Mouse (Mus musculus): Measurements from ENCODE around the gene Zcchc17.

Zcchc17 gene

DNA sequence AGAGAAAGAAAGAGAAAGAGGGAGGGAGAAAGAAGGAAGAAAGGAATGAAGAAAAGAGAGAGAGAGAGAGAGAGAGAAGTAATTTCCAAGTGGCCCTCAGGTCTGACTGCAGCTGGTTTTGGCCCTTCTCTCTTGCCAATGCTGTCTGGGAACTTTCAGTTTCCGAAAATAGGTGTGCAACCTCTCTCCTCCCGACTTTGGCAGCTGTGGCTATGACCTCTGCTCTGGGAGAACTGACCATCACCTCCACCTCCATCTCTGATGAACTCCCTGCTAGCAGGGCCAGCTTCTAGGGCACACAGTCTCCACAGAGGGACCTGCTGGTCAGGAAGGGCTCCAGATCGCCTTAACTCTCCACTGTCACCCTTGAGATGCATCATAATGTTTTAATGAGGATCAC, 73.2 kb downstream of the Zcchc17 start:
- DNase-seq (ENCODE audit: low read depth, low spot score): peak; percentile 58

- no peak for DNase-seq (ENCODE audit: low read depth, low spot score)
Measured at GRCm38 (mm10) chr4:130283826-130284225, 75.9 kb downstream of the Zcchc17 start.

DNA sequence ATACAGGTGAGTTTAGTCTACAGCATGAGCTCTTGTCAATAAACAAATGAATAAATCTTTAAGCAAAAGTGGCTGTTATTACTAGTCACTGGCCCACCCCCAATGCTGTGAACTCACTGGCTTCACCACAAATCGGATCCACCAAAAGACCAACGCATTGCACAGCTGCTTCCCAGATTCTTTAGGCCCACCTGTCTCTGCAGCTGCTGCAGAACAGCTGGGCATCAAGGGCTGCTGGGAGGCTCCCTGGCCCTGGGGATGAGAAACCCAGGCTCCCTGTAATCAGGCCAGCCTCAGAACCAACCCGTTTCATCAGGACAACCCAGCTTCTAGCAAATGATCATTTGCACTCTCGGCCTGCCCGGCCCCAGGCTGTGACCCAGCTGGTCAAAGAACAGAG, 76.9 kb downstream of the Zcchc17 start:
- DNase-seq (ENCODE audit: low read depth, low spot score): no peak

DNA sequence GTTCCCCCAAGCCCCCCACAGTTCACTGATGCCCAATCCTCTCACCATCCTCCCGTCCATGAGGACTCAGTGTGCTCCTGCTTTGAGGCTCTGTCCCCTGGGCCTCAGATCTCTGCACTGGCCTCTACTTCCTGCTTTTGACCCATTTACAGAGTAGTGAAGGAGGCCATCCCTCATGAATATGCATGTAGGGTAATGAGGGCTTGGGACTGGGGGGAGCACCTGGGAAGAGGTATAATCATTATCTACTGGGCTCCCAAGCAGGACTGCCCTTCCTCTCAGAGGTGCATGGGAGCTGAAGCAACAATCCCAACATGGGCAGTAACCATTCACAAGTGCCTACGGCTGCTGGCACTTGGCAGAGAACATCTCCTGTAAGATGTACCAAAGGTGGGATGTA, 80.6 kb downstream of the Zcchc17 start, which contains the start of gene Serinc2:
TSS of gene Serinc2 (minus strand) at position 101 of the 400 bp plus-strand sequence.
- DNase-seq (ENCODE audit: low read depth, low spot score): no peak

DNA sequence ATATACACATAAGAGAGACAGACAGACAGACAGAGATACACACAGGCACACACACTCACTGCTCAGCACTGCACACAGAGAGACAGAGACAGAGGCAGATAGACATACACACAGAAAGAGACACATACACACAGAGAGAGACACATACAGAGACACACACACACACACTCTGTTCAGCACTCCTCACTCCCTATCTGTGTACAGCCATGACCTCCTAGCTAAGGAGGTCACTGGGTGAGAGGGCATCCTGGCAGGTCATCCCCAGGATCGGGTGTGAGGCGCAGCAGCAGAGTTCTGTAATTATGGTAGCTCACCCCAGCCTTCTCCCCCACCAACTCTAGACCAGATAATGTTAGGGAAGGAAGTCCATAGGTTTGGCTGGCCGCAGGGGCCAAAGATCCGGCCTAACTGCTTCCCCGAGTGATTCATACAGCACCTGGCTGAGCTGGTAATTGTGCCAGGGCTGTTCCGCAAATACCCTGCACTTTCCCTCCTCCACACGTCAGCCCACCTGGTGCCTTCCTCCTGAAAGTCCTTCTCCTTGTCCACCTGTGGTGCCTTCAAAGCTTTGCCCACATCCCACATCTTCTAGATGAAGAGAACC, 83.1 kb downstream of the Zcchc17 start:
- no peak for DNase-seq (ENCODE audit: low read depth, low spot score)

DNA sequence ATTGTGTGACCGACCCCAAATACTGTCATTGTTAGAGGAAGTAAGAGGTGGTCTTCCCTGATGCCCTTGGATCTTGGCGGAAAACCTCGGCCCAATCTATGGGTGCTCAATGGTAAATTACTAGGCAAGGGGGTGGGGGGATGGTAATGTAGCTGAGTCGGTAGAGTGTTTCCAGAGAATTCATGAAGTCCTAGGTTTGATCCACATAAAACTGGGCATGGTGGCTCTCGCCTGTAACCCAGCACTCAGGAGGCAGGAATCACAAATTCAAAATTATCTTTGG, 84.0 kb downstream of the Zcchc17 start:
- no peak for DNase-seq (ENCODE audit: low read depth, low spot score)

DNA sequence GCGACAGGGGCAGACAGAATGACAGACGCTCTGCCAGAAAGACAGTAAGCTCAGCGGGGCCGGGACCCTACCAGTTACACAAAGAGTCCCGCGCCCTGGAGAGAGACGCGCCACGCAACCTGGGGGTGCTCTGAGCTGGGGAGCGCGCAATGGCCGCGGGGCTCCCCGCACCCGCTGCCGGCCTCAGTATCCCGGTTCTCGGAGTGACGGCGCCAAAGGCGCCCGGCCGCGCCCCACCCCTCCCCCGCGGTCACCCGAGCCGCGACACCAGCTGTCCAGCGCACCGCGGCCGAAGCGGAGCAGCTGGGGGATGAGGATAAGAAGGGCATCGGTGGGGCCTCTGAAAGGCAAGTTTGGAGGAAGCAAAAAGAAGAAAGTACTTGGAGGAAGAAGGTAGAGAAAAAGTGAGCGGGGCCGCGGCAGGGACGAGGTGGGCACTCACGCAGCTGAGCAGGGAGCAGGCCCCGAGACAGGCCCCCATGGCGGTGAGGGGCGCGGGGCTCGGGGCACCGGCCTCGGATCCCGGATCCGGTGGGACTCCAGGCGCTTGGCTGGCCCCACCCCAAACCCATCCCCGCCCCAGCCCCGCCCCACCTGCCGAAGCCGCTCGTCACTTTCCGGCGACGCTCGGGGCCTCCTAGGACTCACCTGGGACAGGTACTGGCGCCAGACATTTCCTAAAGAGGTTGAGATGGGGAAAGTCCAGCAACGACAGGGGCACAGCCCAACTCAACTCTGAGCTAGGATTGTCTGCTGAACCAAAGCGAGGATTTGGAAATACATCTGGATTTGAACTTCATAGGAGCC, 84.5 kb downstream of the Zcchc17 start:
- peak; percentile 47 for DNase-seq (ENCODE audit: low read depth, low spot score)

DNA sequence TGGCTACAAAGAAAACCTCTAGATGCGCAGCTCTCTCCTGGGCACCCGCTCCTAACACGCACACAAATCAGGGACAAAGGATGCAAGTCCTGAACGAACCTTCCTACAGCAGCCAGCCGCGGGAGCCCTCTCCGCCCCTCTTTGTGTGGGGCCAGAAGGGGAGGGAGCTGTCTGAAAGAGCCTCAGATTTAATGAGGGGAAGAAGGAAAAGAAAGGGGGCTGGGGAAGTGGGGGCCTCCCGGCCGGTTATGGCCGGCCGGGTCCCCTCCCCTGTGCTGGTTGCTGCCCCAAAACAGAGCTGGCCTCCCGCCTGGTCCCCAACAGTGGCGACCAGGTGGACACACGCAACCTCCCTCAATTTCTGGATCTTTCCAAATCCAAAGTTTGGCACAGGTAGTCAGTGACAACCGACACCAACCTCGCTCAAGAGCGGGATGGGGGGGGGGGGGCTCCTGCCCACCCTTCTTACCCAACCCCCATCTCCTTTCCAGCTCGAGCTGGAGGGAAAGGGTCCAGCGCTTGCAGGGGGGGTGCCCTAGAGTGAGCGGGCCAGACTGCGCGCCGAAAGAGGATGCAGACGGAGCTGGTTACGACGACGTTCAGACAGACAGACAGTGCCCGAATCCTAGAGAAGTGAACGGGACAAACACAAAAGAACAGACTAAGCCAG, 85.3 kb downstream of the Zcchc17 start:
- DNase-seq (ENCODE audit: low read depth, low spot score): no peak

GRCm38 (mm10) chr4:130273698-130274345, 85.9 kb downstream of the Zcchc17 start:
- DNase-seq (ENCODE audit: low read depth, low spot score): no peak

DNA sequence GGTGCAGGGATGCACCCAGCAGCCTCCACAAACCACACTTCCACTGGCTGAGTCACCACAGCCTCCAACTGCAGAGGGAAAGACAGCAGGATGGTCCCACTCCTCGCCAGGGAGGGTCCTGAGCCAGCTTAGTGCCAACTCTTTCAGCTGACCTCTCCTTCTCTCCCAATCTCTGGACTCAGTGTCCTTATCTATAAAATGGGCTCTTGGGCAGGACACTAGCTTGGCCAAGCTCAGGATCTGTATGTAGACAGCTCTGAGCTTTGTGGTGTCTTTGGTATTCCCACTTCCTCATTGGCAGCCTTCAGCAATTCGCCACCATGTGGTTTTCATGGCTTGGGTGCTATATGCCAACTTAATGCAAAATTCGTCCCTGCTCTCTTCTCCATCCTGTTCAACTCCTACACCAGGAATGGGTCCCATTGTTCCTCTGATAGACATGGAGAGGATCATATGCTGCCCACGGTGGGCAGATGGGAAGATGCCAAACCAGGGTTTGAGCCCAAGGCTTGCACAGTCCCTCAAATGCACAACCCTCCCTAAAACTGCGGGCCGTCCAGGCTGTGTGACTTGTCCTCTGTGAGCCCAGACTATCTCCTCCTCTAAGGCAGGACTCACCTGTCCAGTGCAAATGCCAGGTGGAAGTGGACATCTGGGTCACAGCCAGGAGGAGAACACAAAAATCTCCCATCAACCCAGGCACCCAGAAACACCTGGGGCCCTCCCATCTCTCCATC, 89.0 kb downstream of the Zcchc17 start:
- no peak for DNase-seq (ENCODE audit: low read depth, low spot score)

DNA sequence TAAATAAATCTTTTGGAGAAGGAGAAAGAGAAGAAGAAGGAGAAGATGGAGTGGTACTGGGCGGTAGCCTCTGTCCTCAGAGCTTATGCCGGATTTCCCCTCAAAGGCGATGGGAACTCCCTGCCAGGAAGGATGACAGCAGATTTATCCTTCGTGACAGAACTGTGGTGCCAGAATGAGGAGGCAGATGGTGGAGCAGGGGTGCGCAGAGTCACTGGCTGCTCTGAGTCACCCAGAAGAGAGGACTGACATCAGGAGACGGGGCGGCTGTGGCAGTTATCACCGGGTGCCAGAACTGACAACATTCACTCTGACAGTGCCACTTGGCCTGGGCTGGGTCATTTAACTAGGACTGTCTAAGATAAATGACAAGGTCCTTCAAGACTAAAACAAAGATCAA, 89.7 kb downstream of the Zcchc17 start:
- DNase-seq (ENCODE audit: low read depth, low spot score): no peak

GRCm38 (mm10) chr4:130268736-130269135, 91.0 kb downstream of the Zcchc17 start:
- DNase-seq (ENCODE audit: low read depth, low spot score): no peak

- DNase-seq (ENCODE audit: low read depth, low spot score): no peak
Measured at GRCm38 (mm10) chr4:130267069-130267468, 92.7 kb downstream of the Zcchc17 start.

DNA sequence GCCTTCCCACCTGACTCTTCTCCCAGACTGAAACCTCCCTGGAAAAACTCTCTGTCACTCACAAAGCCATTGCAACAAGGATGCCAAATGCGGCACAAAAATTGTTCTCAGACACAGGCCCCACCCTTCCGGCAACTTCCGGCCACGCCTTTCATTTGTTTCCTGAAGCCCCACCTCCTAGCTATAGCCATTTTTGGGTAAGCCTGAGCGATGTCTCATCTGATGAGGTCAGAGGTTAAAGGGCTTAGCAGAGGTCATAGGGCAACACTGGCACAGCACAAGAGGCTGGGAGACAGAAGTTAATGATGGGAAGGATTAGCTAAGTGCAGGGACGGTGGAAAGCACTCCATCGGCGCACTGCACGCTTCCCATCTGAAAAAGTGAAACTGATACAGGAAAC, 93.1 kb downstream of the Zcchc17 start:
- no peak for DNase-seq (ENCODE audit: low read depth, low spot score)

All from skeletal muscle tissue, adult 2 months (tissue).